Mouse (Mus musculus) megakaryocyte, embryonic 14.5 days (primary cell): ENCODE data around the gene Ttc7.

Source experiments
- FLI1 ChIP-seq: IDR thresholded peaks from 2 replicates; pipeline ENCODE4 v1.6.1; 2012; ENCODE audit warnings: low read length, inconsistent platforms, mixed read lengths
- GATA1 ChIP-seq: IDR thresholded peaks from 3 replicates; pipeline ENCODE4 v1.6.1; 2012; ENCODE audit warnings: mixed read lengths, low read length, inconsistent platforms, borderline replicate concordance

DNA sequence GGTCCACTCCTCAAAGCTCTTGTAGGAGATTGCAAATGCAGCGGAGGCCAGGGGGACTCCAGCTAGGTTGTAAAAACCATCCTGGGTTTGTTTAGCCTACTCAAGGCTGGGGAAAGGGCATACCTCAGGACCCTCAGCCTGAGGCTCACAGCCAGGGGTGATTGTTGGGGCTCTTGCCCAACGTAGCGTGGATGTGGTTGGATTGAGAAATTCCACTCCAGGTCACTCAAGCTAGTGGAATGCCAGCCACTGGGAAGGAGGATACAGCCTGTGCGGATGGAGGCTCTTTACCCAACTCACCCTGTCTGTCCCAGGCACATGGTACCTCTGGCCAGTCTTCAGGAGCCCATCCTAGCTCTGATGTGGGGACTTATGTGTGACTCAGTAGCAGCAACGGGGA, 73.6 kb downstream of the Ttc7 start:
- no peak for TF ChIP-seq GATA1
- TF ChIP-seq FLI1 = no peak
